Mouse (Mus musculus) lung, adult 2 months (tissue): ENCODE measurements around the gene Pld2.

Experiments used
- CTCF ChIP-seq: fragments of 200-500 bp; IDR thresholded peaks from 2 replicates; pipeline ENCODE4 v1.5.1; 2011; ENCODE audit warnings: mild to moderate bottlenecking, low read length, control low read depth; ENCODE audit not compliant: insufficient read depth
- POLR2A ChIP-seq: fragments of 200-500 bp; IDR thresholded peaks from 2 replicates; pipeline ENCODE4 v1.6.1; 2011; ENCODE audit warnings: low read depth, mild to moderate bottlenecking, control low read depth, low read length, borderline replicate concordance; ENCODE audit errors: extremely low read depth

DNA sequence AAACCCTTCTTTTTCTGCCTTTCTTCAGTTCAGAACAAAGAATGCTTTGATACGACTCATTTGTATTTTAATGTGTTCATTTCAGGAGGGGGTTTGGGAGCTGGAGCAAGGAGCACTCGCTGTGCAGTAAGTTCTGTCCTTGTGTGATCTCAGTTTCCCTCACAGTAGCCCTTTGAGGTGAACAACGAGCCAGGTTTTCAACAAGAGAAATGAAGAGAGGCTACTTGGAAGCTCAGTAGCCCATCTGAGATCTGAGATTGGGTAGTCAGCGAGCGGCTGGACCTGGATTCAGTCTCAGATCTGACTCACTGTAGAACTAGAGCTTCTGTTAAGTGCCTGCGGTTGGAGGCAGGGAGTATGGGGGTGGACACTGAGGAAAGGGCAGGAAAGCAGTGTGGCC is 34.0 kb downstream of the Pld2 start:
- TF ChIP-seq POLR2A (no peak), CTCF (no peak)
